Mouse (Mus musculus) hindbrain, postnatal 0 days (tissue): ENCODE data around the gene Fam32a. TPM values are rescaled to one million over a fixed set of nuclear protein-coding genes. Genes with fewer than 3 reads are reported as not detected.

ENCODE experiments used
- ATAC-seq: fragments of 200-750 bp; cut with Nextera tagmentation; 2 replicates; pipeline ENCODE4 v1.8.0; 2017; ENCODE audit warnings: mild to moderate bottlenecking, moderate TSS enrichment, moderate library complexity
- DNase-seq: peaks from one replicate; pipeline ENCODE4 v3.0.0-alpha.2; 2015; ENCODE audit warnings: low spot score
- H3K27ac ChIP-seq: fragments of 300-500 bp; sonication (generic); 2 replicates; pipeline ENCODE4 v1.5.1; 2014; ENCODE audit warnings: mild to moderate bottlenecking
- H3K27me3 ChIP-seq: fragments of 300-500 bp; sonication (generic); 2 replicates; pipeline ENCODE4 v1.6.1; 2014; ENCODE audit warnings: low read length, mixed read lengths; ENCODE audit not compliant: insufficient read depth
- H3K36me3 ChIP-seq: fragments of 300-500 bp; sonication (generic); 2 replicates; pipeline ENCODE4 v1.6.1; 2014; ENCODE audit warnings: low read length, mixed read lengths; ENCODE audit not compliant: insufficient read depth
- H3K4me1 ChIP-seq: fragments of 300-500 bp; sonication (generic); 2 replicates; pipeline ENCODE4 v1.6.1; 2014; ENCODE audit warnings: antibody characterized with exemption, low read length, mixed read lengths; ENCODE audit not compliant: insufficient read depth
- H3K4me2 ChIP-seq: fragments of 300-500 bp; sonication (generic); 2 replicates; pipeline ENCODE4 v1.6.1; 2014; ENCODE audit warnings: low read depth, mild to moderate bottlenecking, low read length, moderate library complexity, mixed read lengths
- H3K4me3 ChIP-seq: fragments of 300-500 bp; sonication (generic); 2 replicates; pipeline ENCODE4 v1.5.1; 2014; ENCODE audit warnings: low read length
- H3K9ac ChIP-seq: fragments of 300-500 bp; sonication (generic); replicated peaks from 2 replicates; pipeline ENCODE4 v1.6.1; 2014; ENCODE audit warnings: mild to moderate bottlenecking, low read length, moderate library complexity, mixed read lengths
- H3K9me3 ChIP-seq: fragments of 300-500 bp; sonication (generic); 2 replicates; pipeline ENCODE4 v1.6.1; 2016; ENCODE audit warnings: low read length, mixed read lengths
- CTCF ChIP-seq: IDR thresholded peaks from 2 replicates; pipeline ENCODE4 v1.5.1; 2016; ENCODE audit warnings: antibody characterized with exemption, control low read depth, low read depth
- WGBS: fragments of 180-500 bp; shearing (Covaris S2); extraction: QIAGEN DNeasy Blood & Tissue Kit; methylation state at CpG from one replicate; pipeline ENCODE4 v1.1.7; 2014; 5-methylcytosine and 5-hydroxymethylcytosine counted together
- polyA plus RNA-seq: library from polyadenylated mRNA; unstranded; fragments of >200 nt; fragmentation: Nextera tagmentation; extraction: Ambion mirVana; gene quantifications from 2 replicates; pipeline ENCODE4 v1.2.1, GENCODE M21; 2015
- total RNA-seq: library from RNA; depleted of rRNA; stranded (reverse); fragments of >200 nt; gene quantifications from 2 replicates; pipeline ENCODE4 v1.2.3, GENCODE M21; 2014

Gene Fam32a
- total and polyA plus RNA-seq, 2 experiments from 2014 or later, result 83.2 to 94.7 TPM

- Histone ChIP-seq H3K9me3 (no peaks in the 10 kb centered on the region), H3K36me3 (peaks cover 21% of the 10 kb centered on the region), H3K4me3 (no peak overlapping the region), H3K4me1 (no peaks in the 10 kb centered on the region), H3K27me3 (no peaks in the 10 kb centered on the region), H3K27ac (no peak overlapping the region), H3K9ac (no peak overlapping the region), H3K4me2 (no peak overlapping the region)
- TF ChIP-seq CTCF, result no peak
- WGBS, result 85% methylated on average over 1 of the region's 1 CpGs
- DNase-seq (no peak), ATAC-seq (no peak)
Measured at GRCm38 (mm10) chr8:72257902-72258238, 38.3 kb downstream of the Fam32a start.

- no peak overlapping the region for H3K4me3 ChIP-seq
- peaks cover 10% of the 10 kb centered on the region; the same call in 1 of the 2 replicates for H3K36me3 ChIP-seq
- H3K27me3 ChIP-seq, result no peaks in the 10 kb centered on the region
- H3K4me1 ChIP-seq, result no peaks in the 10 kb centered on the region
- ATAC-seq (no peak), DNase-seq (no peak)
- WGBS, result 72% methylated on average over 2 of the region's 2 CpGs
- no peak overlapping the region for H3K27ac ChIP-seq
- no peak overlapping the region for H3K9ac ChIP-seq
- no peak for TF ChIP-seq CTCF
- no peak overlapping the region for H3K4me2 ChIP-seq
- no peaks in the 10 kb centered on the region for H3K9me3 ChIP-seq
Measured at GRCm38 (mm10) chr8:72259862-72260261, 40.3 kb downstream of the Fam32a start.

GRCm38 (mm10) chr8:72260585-72260984, 41.1 kb downstream of the Fam32a start:
- TF ChIP-seq CTCF, result no peak
- Histone ChIP-seq H3K4me3 (no peak overlapping the region), H3K27me3 (no peaks in the 10 kb centered on the region), H3K4me1 (no peaks in the 10 kb centered on the region), H3K27ac (no peak overlapping the region), H3K36me3 (peaks cover 6% of the 10 kb centered on the region; the same call in 1 of the 2 replicates), H3K4me2 (no peak overlapping the region), H3K9me3 (no peaks in the 10 kb centered on the region), H3K9ac (no peak overlapping the region)
- WGBS, result 48% methylated on average over 4 of the region's 4 CpGs
- ATAC-seq (no peak), DNase-seq (no peak)

GRCm38 (mm10) chr8:72261019-72261418, 41.5 kb downstream of the Fam32a start:
- peak; percentile 74 for ATAC-seq
- no peak overlapping the region for H3K9ac ChIP-seq
- no peak overlapping the region for H3K27ac ChIP-seq
- peak; percentile 90 for TF ChIP-seq CTCF
- H3K4me2 ChIP-seq, result no peak overlapping the region
- no peaks in the 10 kb centered on the region for H3K9me3 ChIP-seq
- H3K4me3 ChIP-seq, result no peak overlapping the region
- H3K4me1 ChIP-seq, result no peaks in the 10 kb centered on the region
- DNase-seq, result peak; percentile 88
- H3K27me3 ChIP-seq, result no peaks in the 10 kb centered on the region
- peaks cover 6% of the 10 kb centered on the region; the same call in 1 of the 2 replicates for H3K36me3 ChIP-seq
- WGBS, result 27% methylated on average over 2 of the region's 2 CpGs

- H3K9ac ChIP-seq, result no peak overlapping the region
- peaks cover 6% of the 10 kb centered on the region; the same call in 1 of the 2 replicates for H3K36me3 ChIP-seq
- H3K9me3 ChIP-seq, result no peaks in the 10 kb centered on the region
- no peak for TF ChIP-seq CTCF
- H3K27ac ChIP-seq, result no peak overlapping the region
- ATAC-seq, result no peak
- H3K4me3 ChIP-seq, result no peak overlapping the region
- no peaks in the 10 kb centered on the region for H3K4me1 ChIP-seq
- no peak for DNase-seq
- H3K27me3 ChIP-seq, result no peaks in the 10 kb centered on the region
- no peak overlapping the region for H3K4me2 ChIP-seq
Measured at GRCm38 (mm10) chr8:72261431-72261830, 41.9 kb downstream of the Fam32a start.

GRCm38 (mm10) chr8:72261872-72262271, 42.3 kb downstream of the Fam32a start:
- Histone ChIP-seq H3K4me1 (no peaks in the 10 kb centered on the region), H3K27ac (no peak overlapping the region), H3K36me3 (peaks cover 3% of the 10 kb centered on the region; the same call in 1 of the 2 replicates), H3K27me3 (no peaks in the 10 kb centered on the region), H3K4me2 (no peak overlapping the region), H3K4me3 (no peak overlapping the region), H3K9ac (no peak overlapping the region), H3K9me3 (no peaks in the 10 kb centered on the region)
- peak; percentile 44 for TF ChIP-seq CTCF
- DNase-seq (peak; percentile 16), ATAC-seq (no peak)
- 49% methylated on average over 5 of the region's 5 CpGs for WGBS

GRCm38 (mm10) chr8:72262756-72263155, 43.2 kb downstream of the Fam32a start:
- H3K4me3 ChIP-seq, result no peak overlapping the region
- H3K4me2 ChIP-seq, result no peak overlapping the region
- ATAC-seq (no peak), DNase-seq (no peak)
- H3K4me1 ChIP-seq, result no peaks in the 10 kb centered on the region
- no peak for TF ChIP-seq CTCF
- no peaks in the 10 kb centered on the region for H3K36me3 ChIP-seq
- no peak overlapping the region for H3K27ac ChIP-seq
- 92% methylated on average over 2 of the region's 2 CpGs for WGBS
- H3K9ac ChIP-seq, result no peak overlapping the region
- H3K9me3 ChIP-seq, result no peaks in the 10 kb centered on the region
- H3K27me3 ChIP-seq, result no peaks in the 10 kb centered on the region
